Mouse (Mus musculus) hindbrain, embryonic 15.5 days (tissue): ENCODE measurements around the gene Eml1. TPM values are rescaled to one million over a fixed set of nuclear protein-coding genes. Genes with fewer than 3 reads are reported as not detected.
A peak's percentile ranks its signal among the peaks of the same experiment; 100 is the strongest.

ENCODE experiments used
- ATAC-seq: fragments of 200-750 bp; cut with Nextera tagmentation; 2 replicates; pipeline ENCODE4 v1.8.0; 2017; ENCODE audit warnings: low read depth, moderate number of reproducible peaks, moderate TSS enrichment; ENCODE audit not compliant: low FRiP score
- H3K27ac ChIP-seq: fragments of 300-500 bp; sonication (generic); replicated peaks from 2 replicates; pipeline ENCODE4 v1.5.1; 2015; ENCODE audit warnings: mild to moderate bottlenecking, inconsistent platforms
- H3K27me3 ChIP-seq: fragments of 300-500 bp; sonication (generic); 2 replicates; pipeline ENCODE4 v1.6.1; 2015; ENCODE audit warnings: control low read depth, inconsistent platforms
- H3K36me3 ChIP-seq: fragments of 300-500 bp; sonication (generic); 2 replicates; pipeline ENCODE4 v1.6.1; 2015; ENCODE audit warnings: control low read depth, inconsistent platforms
- H3K4me1 ChIP-seq: fragments of 300-500 bp; sonication (generic); replicated peaks from 2 replicates; pipeline ENCODE4 v1.6.1; 2015; ENCODE audit warnings: control low read depth, inconsistent platforms
- H3K4me2 ChIP-seq: fragments of 300-500 bp; sonication (generic); 2 replicates; pipeline ENCODE4 v1.6.1; 2015; ENCODE audit warnings: moderate library complexity, mild to moderate bottlenecking, inconsistent platforms
- H3K4me3 ChIP-seq: fragments of 300-500 bp; sonication (generic); 2 replicates; pipeline ENCODE4 v1.5.1; 2015; ENCODE audit warnings: mild to moderate bottlenecking, inconsistent platforms
- H3K9ac ChIP-seq: fragments of 300-500 bp; sonication (generic); 2 replicates; pipeline ENCODE4 v1.6.1; 2015; ENCODE audit warnings: inconsistent platforms
- H3K9me3 ChIP-seq: fragments of 300-500 bp; sonication (generic); 2 replicates; pipeline ENCODE4 v1.6.1; 2016; ENCODE audit warnings: control low read depth, inconsistent platforms
- WGBS: fragments of 180-500 bp; shearing (Covaris S2); methylation state at CpG from one replicate; pipeline ENCODE4 v1.1.7; 2015; 5-methylcytosine and 5-hydroxymethylcytosine counted together
- polyA plus RNA-seq: library from polyadenylated mRNA; unstranded; fragments of >200 nt; fragmentation: Nextera tagmentation; extraction: Ambion mirVana; gene quantifications from 2 replicates; pipeline ENCODE4 v1.2.1, GENCODE M21; 2015

Eml1 gene
- 58.2 and 60.4 TPM in 2 replicates for polyA plus RNA-seq

DNA sequence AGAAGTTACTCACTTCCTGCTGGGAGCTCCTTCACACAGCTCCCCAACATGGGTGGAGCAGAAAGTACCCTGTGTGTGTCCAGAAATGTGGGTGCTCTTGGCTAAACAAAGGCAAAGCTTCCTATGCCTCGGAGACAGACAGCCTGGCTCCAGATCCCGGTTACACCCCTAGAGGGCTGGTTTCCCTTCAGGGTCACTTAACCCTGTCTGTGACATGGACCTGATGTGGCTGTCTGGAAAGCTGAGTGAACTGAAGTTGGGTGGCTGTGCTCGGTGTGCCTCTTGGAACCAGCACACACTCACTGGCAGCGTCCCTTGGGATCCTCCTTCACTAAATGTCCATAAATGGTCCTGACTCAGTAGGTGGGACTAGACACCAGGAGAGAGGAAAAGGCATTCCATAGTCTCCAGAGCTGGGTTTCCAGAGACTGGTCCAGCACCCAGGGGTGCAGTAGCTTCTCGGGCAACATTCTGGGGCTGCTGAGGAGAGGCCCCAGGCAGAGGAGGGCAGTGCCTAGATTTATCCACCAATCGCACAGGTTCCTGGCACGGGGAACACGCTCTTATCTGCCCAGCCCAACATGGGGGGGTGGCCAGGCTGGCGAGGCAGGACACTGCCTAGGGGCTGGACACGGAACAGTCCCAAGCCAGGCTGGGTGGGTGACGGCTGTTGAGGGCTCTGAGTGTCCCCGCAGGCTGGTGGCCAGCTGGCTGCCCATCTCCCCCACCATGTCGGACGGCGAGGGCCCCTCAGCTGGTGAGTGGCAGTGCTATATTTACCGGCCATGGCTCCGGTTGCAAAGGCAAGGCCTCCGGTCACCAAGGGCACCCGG, at the start of gene Eml1:
Eml1 (plus strand) TSS at position 362 of the 833 bp plus-strand sequence.
- Histone ChIP-seq H3K9ac (no peak within 1 kb of the TSS), H3K27ac (no peak within 1 kb of the TSS)

DNA sequence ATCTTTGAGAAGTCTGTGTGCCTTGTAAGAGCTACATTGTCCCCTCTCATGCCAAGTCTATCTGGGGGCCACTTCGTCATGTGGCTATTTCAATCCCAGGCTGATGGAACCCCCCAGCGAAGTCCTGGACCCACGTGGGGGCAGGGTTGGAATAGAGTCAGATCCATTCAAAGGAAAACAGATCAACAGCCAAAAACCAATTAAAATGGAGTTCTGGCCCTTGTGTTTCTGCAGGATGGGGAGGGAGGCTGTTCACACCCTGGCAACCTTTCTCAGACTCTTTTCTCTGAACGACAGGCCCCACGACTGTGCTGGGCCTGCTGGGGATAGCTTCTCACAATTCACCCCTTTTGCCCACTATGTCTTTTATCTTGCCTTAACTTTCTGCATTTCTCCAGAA, 44.4 kb upstream of the Eml1 start:
- H3K4me3 ChIP-seq = no peak overlapping the region
- H3K4me1 ChIP-seq = peaks cover 23% of the 10 kb centered on the region
- no peaks in the 10 kb centered on the region for H3K9me3 ChIP-seq
- H3K27me3 ChIP-seq = peaks cover 5% of the 10 kb centered on the region; the same call in 1 of the 2 replicates
- 43% methylated on average over 5 of the region's 5 CpGs for WGBS
- H3K9ac ChIP-seq = no peak overlapping the region
- no peaks in the 10 kb centered on the region for H3K36me3 ChIP-seq
- no peak for ATAC-seq
- no peak overlapping the region for H3K27ac ChIP-seq
- H3K4me2 ChIP-seq = no peak overlapping the region

More for the DNA sequence above, at the start of gene Eml1:
- ATAC-seq = no peak
- 71% methylated on average over 19 of the region's 19 CpGs for WGBS
- Histone ChIP-seq H3K4me1 (0 out of 2 replicates have a peak, but pooled peaks cover 7% of the 10 kb centered on the region), H3K4me2 (no peak within 1 kb of the TSS), H3K4me3 (no peak within 1 kb of the TSS), H3K9me3 (no peaks in the 10 kb centered on the region), H3K36me3 (no peaks in the 10 kb centered on the region), H3K27me3 (no peaks in the 10 kb centered on the region)

DNA sequence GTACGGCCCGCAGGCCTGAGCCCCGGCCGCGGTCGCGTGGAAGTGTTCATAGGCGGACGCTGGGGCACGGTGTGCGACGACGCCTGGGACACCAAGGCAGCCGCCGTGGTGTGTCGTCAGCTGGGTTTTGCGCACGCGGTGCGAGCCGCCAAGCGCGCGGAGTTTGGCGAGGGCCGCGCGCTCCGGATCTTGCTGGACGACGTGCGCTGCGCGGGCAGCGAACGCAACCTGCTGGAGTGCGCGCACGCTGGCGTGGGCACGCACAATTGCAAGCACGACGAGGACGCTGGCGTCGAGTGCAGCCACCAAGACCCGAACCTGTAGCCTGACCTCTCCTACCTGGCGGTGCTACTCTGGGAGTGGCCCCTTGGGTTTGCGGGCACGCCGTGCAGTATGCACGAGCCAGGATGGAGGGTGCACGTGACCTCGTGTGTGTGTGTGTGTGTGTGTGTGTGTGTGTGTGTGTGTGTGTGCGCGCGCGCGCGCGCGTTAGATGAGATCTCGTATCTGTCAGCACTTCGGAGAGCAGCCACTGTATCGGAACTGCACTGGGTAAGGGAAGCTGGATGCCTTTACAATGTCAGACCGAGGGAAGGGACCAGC, 42.8 kb upstream of the Eml1 start:
- ATAC-seq = peak; percentile 78
- no peaks in the 10 kb centered on the region for H3K9me3 ChIP-seq
- H3K36me3 ChIP-seq = no peaks in the 10 kb centered on the region
- H3K4me3 ChIP-seq = peak overlapping the region; percentile 43
- peak overlapping the region; percentile 83 for H3K4me2 ChIP-seq
- H3K27me3 ChIP-seq = peaks cover 5% of the 10 kb centered on the region; the same call in 1 of the 2 replicates
- peaks cover 25% of the 10 kb centered on the region for H3K4me1 ChIP-seq
- H3K27ac ChIP-seq = peak overlapping the region; percentile 55; the same call in 1 of the 2 replicates
- peak overlapping the region; percentile 65 for H3K9ac ChIP-seq
- WGBS = 4% methylated on average over 65 of the region's 66 CpGs

DNA sequence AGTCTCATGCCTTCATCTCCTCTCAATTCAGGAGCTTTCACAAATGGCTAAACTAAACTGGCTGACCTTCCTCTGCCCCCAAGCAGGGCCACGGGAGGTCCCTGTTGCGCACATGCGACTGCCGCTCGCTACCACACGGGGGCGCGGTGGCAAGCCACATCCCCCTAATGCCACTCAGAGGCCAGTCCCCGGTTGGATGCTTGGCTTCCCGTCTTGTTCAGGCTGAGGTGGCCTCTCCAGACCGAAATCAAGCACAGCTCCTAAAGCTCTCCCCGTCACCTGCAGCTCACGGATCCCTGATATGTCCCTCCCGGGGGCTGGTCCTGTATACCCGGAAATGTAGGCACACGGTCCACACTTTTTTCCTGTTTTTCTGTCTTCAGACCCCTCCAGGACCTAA, 37.7 kb upstream of the Eml1 start:
- Histone ChIP-seq H3K27ac (peak overlapping the region; percentile 76), H3K4me3 (peak overlapping the region; percentile 81), H3K4me1 (peaks cover 29% of the 10 kb centered on the region), H3K4me2 (peak overlapping the region; percentile 98), H3K9ac (peak overlapping the region; percentile 36), H3K9me3 (no peaks in the 10 kb centered on the region), H3K27me3 (no peaks in the 10 kb centered on the region), H3K36me3 (no peaks in the 10 kb centered on the region)
- peak; percentile 4; the same call in 1 of the 2 replicates for ATAC-seq
- under 1% methylated on average over 16 of the region's 16 CpGs for WGBS

DNA sequence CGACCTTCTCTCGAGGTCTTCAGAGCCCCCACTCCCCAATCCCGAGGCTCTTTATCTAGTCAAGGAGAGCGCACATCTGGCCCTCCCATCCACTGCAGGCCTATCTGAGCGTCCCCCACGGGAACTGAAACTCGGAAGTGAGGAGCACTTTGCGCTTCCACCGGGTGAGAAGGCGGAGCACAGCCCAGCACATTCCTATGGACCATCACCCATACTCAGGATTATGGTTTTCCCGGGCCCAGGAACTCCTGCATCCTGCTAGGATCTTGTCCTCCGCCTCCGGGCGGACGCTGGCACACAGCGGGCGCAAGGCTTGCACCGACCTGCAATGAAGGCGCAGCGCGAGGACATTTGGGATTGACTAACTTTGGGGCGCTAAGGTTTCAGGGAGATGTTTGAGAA, 37.3 kb upstream of the Eml1 start:
- 1% methylated on average over 22 of the region's 22 CpGs for WGBS
- H3K36me3 ChIP-seq = no peaks in the 10 kb centered on the region
- H3K4me3 ChIP-seq = peak overlapping the region; percentile 81
- peak; percentile 31 for ATAC-seq
- H3K4me1 ChIP-seq = peaks cover 25% of the 10 kb centered on the region
- H3K27ac ChIP-seq = peak overlapping the region; percentile 76
- H3K27me3 ChIP-seq = no peaks in the 10 kb centered on the region
- H3K9ac ChIP-seq = peak overlapping the region; percentile 36
- peak overlapping the region; percentile 98 for H3K4me2 ChIP-seq
- no peaks in the 10 kb centered on the region for H3K9me3 ChIP-seq

DNA sequence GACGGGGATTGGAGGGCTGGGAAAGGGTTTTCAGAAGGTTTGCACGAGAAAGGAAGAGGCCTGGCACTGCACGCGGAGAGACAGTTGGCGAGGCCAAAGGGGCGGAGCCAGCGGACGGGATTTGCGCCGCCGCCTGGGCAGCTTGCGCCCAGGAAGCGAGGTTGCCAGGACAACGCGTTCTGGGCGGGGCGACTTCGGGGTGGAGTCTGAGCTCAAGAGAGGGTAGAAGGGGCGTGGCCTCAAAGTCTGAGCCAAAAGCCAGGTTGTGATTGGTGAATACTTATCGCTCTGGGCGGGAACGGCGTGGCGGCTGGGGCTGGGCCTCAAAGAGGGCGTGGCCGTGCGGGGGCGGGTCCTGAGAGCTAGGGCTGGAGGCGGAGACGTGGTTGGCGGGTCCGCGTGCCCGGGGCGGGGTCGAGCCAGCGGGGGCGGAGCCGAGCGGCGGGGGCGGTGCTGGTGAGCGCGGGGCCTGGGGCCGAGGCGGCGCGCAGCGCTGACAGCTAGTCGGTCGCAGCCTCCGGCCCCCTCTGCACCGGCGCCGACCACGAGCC, 36.8 kb upstream of the Eml1 start, which contains the start of gene Cyp46a1:
Cyp46a1 (plus strand) TSS at position 487 of the 551 bp plus-strand sequence.
- ATAC-seq = peak; percentile 93
- Histone ChIP-seq H3K27ac (peak within 1 kb of the TSS; percentile 80), H3K4me2 (peak within 1 kb of the TSS; percentile 98), H3K27me3 (no peaks in the 10 kb centered on the region), H3K4me1 (peaks cover 20% of the 10 kb centered on the region), H3K9ac (peak within 1 kb of the TSS; percentile 83), H3K4me3 (peak within 1 kb of the TSS; percentile 81), H3K36me3 (no peaks in the 10 kb centered on the region), H3K9me3 (no peaks in the 10 kb centered on the region)
- WGBS = under 1% methylated on average over 54 of the region's 56 CpGs

DNA sequence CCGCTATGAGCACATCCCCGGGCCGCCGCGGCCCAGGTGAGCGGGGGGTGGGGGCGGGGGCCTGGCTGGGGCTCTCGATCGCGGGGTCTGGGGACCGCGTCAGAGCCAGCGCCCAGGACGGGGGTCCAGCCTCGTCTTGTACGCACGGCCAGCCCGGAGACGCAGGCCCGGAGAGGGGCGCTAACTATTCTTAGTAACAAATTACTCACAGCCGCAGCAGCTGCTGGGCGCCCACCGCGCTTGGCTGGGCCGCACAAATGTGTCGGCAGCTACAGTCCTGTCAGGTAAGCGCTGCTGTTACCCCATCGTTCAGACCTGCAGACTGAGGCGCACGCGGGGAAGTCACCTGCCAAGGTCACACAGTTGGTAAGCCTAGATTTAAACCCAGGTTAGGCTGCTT, 36.2 kb upstream of the Eml1 start:
- H3K36me3 ChIP-seq = no peaks in the 10 kb centered on the region
- no peaks in the 10 kb centered on the region for H3K9me3 ChIP-seq
- no peaks in the 10 kb centered on the region for H3K27me3 ChIP-seq
- peak overlapping the region; percentile 80 for H3K27ac ChIP-seq
- H3K4me2 ChIP-seq = peak overlapping the region; percentile 98
- peak; percentile 43 for ATAC-seq
- H3K4me1 ChIP-seq = peaks cover 18% of the 10 kb centered on the region
- WGBS = 1% methylated on average over 32 of the region's 32 CpGs
- H3K4me3 ChIP-seq = peak overlapping the region; percentile 81
- peak overlapping the region; percentile 83 for H3K9ac ChIP-seq

DNA sequence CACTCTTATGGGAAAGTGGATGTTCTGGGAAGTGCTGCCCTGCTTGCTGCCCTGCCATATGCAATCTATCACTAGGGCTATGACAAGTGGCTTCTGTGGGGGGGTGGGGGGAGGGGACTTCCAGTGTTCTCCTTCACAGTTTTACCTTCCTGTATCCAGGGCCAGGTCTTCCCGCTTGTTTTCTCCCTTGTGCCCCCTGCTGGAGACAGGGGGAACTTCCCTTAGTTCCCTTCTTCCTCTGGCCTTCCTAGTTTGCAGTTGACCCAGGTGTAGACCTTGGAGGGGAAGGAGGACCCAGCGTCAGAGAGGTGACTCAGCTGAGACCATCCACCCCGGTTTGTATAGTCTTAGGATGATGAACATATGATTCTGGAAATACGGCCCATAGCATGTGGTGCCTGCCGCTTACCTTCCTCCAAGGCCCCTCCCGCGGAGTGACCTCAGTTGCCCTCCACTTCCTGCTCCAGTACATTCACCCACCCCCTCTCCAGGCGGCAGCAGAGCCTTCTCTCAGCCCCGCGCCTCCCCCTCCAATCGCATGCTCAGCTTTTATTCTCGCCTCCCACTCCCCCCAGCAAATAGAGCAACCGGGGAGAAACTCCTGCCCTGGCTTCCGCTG, 32.1 kb upstream of the Eml1 start:
- H3K4me1 ChIP-seq = peaks cover 8% of the 10 kb centered on the region
- no peaks in the 10 kb centered on the region for H3K36me3 ChIP-seq
- H3K27me3 ChIP-seq = no peaks in the 10 kb centered on the region
- H3K9me3 ChIP-seq = no peaks in the 10 kb centered on the region
- no peak overlapping the region for H3K4me3 ChIP-seq
- H3K9ac ChIP-seq = no peak overlapping the region
- no peak overlapping the region for H3K27ac ChIP-seq
- ATAC-seq = no peak
- H3K4me2 ChIP-seq = no peak overlapping the region
- 37% methylated on average over 14 of the region's 14 CpGs for WGBS

DNA sequence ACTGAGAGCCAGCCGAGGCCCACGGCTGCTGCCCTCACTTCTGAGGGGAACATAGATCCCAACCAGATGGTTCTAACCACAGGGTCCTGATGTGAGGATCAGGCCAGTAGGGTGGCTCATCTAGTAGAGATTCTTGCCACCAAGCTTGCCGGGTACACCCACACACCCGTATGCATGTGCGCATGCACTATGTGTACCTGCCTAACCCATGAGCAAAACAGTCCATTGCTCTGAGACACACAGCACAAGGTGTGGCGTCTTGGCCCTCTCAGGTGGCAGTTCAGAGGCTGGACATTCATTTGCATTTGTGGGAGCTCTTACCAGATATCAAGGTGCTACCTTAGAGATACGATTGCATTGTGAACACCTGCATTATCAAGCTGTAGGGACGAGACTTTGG, 22.6 kb upstream of the Eml1 start:
- WGBS = 84% methylated on average over 8 of the region's 8 CpGs
- no peaks in the 10 kb centered on the region for H3K9me3 ChIP-seq
- ATAC-seq = no peak
- H3K4me1 ChIP-seq = peaks cover 9% of the 10 kb centered on the region
- peaks cover 13% of the 10 kb centered on the region for H3K27me3 ChIP-seq
- H3K9ac ChIP-seq = no peak overlapping the region
- no peak overlapping the region for H3K4me3 ChIP-seq
- no peak overlapping the region for H3K4me2 ChIP-seq
- H3K36me3 ChIP-seq = no peaks in the 10 kb centered on the region
- H3K27ac ChIP-seq = no peak overlapping the region

DNA sequence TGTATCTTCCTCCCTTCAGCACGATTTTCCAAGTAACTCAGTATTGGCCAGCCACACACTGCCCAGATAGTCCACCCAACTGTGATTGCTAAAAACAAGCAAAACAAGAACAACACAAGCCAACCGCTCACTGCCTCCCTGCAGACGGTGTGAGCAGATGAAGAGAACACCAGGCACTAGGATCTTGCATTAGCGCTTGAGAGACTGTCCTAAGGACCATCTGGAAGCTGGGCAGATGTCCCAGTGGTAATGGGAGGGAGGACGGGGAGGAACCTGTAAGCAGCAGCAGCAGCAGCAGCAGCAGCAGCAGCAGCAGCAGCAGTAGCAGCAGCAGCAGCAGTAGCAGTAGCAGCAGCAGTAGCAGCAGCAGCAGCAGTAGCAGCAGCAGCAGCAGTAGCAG, 21.7 kb upstream of the Eml1 start:
- Histone ChIP-seq H3K9ac (no peak overlapping the region), H3K4me3 (no peak overlapping the region), H3K27me3 (peaks cover 19% of the 10 kb centered on the region), H3K4me2 (no peak overlapping the region), H3K36me3 (no peaks in the 10 kb centered on the region), H3K4me1 (peaks cover 9% of the 10 kb centered on the region), H3K27ac (no peak overlapping the region), H3K9me3 (no peaks in the 10 kb centered on the region)
- ATAC-seq = no peak
- WGBS = 64% methylated on average over 5 of the region's 5 CpGs

DNA sequence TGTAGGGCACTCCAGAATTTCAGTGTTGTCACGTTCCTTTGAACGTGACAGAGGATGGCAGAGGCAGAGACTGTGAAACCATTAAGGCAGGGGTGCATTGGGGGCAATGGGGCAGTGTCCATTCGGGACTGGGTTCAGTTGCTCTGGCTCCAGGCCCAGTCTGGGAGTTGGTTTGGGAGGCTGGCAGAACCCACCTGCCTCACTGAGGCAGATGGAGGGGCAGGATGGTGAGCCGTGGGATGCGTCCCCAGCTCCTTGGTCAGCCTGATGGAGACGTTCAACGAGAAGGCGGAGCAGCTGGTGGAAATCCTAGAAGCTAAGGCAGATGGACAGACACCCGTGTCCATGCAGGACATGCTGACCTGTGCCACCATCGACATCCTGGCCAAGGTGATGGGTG, 19.8 kb upstream of the Eml1 start:
- Histone ChIP-seq H3K4me2 (no peak overlapping the region), H3K9ac (no peak overlapping the region), H3K9me3 (no peaks in the 10 kb centered on the region), H3K27ac (no peak overlapping the region), H3K4me3 (no peak overlapping the region), H3K4me1 (peaks cover 9% of the 10 kb centered on the region), H3K36me3 (no peaks in the 10 kb centered on the region), H3K27me3 (peaks cover 19% of the 10 kb centered on the region)
- WGBS = 85% methylated on average over 10 of the region's 10 CpGs
- no peak for ATAC-seq
